Mouse (Mus musculus) E14TG2a.4 (cell line): ENCODE measurements at regions not wholly inside any gene's neighbourhood (a gene's known extent, or its start where the extent isn't known, plus 50 kb on each side); places are given as distances from the start of the nearest gene placed in this dataset.

Experiments
- CTCF ChIP-seq: conservative IDR thresholded peaks from 2 replicates; pipeline ENCODE4 v1.5.1; 2014; ENCODE audit warnings: low read length
- NANOG ChIP-seq: IDR thresholded peaks from 2 replicates; pipeline ENCODE4 v1.6.1; 2014; ENCODE audit warnings: borderline replicate concordance, low read length, mixed read lengths
- POU5F1 ChIP-seq: IDR thresholded peaks from 2 replicates; pipeline ENCODE4 v1.6.1; 2014; ENCODE audit warnings: low read length, borderline replicate concordance

DNA sequence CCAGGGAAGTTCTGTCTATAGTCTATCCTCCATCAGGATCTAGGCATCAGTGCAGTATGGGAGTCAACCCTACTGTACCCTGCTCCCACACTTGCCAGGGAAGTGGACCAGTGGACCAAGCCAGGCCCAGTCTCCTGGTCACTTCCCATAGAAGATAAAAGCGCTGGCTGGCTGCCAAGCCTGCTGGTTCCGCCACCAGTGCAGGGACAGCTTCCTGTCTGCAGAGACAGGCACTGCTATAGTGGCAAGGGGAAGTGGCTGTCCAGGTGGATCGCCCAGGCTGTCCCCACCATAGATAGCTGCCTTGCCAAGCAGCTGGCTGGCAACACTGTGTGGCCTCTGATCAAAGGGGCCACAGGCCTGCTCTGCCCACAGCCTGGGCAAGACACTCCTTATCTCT is 98.5 kb upstream of the Wnt4 start:
- TF ChIP-seq CTCF (no peak), POU5F1 (no peak), NANOG (no peak)
